Mouse (Mus musculus) cerebellum, adult 2 months (tissue): ENCODE data around the gene Abat. TPM values are rescaled to one million over a fixed set of nuclear protein-coding genes. Genes with fewer than 3 reads are reported as not detected.

Experiments used
- DNase-seq, 2 experiments: peaks; one replicate each; pipeline ENCODE4 v3.0.0; 2021
- H3K27ac ChIP-seq: fragments of 200-500 bp; 2 replicates; pipeline ENCODE4 v1.5.1; 2012; ENCODE audit warnings: low read length, control low read depth, inconsistent platforms; ENCODE audit not compliant: insufficient read depth
- H3K27me3 ChIP-seq: fragments of 200-500 bp; 2 replicates; pipeline ENCODE4 v1.6.1; 2012; ENCODE audit warnings: inconsistent platforms, mild to moderate bottlenecking, low read length, moderate library complexity; ENCODE audit not compliant: control insufficient read depth, insufficient read depth
- H3K4me1 ChIP-seq: fragments of 200-500 bp; 2 replicates; pipeline ENCODE4 v1.6.1; 2011; ENCODE audit warnings: low read length; ENCODE audit not compliant: control insufficient read depth, insufficient read depth
- H3K4me3 ChIP-seq: fragments of 200-500 bp; replicated peaks from 2 replicates; pipeline ENCODE3; 2011; ENCODE audit warnings: mild to moderate bottlenecking, low read depth, low read length, control low read depth; ENCODE audit not compliant: insufficient read depth
- CTCF ChIP-seq: fragments of 200-500 bp; IDR thresholded peaks from 2 replicates; pipeline ENCODE4 v1.5.1; 2011; ENCODE audit warnings: low read depth, mild to moderate bottlenecking, control low read depth, low read length, moderate library complexity, borderline replicate concordance; ENCODE audit not compliant: insufficient read depth
- POLR2A ChIP-seq: fragments of 200-500 bp; IDR thresholded peaks from 2 replicates; pipeline ENCODE4 v1.6.1; 2011; ENCODE audit warnings: low read length, control low read depth, borderline replicate concordance; ENCODE audit not compliant: insufficient read depth
- WGBS: fragments of 180-500 bp; shearing (Covaris S2); methylation state at CpG from one replicate; pipeline ENCODE4 v1.1.7; 2018; 5-methylcytosine and 5-hydroxymethylcytosine counted together
- polyA plus RNA-seq: library from polyadenylated mRNA; depleted of rRNA; stranded (reverse); fragments of >200 nt; gene quantifications from 2 replicates; pipeline ENCODE4 v1.2.3, GENCODE M21; 2012

Gene Abat
- polyA plus RNA-seq, 1 experiment: 248 TPM

- DNase-seq: no peak
- TF ChIP-seq POLR2A (no peak), CTCF (no peak)
- Histone ChIP-seq H3K4me3 (no peak overlapping the region), H3K4me1 (no peaks in the 10 kb centered on the region), H3K27me3 (no peaks in the 10 kb centered on the region), H3K27ac (no peak overlapping the region)
- 92% methylated on average over 2 of the region's 2 CpGs for WGBS
Measured at GRCm38 (mm10) chr16:8564836-8565235, 51.6 kb downstream of the Abat start.

GRCm38 (mm10) chr16:8565539-8565938 is 52.3 kb downstream of the Abat start:
- no peaks in the 10 kb centered on the region for H3K4me1 ChIP-seq
- no peaks in the 10 kb centered on the region for H3K27me3 ChIP-seq
- H3K4me3 ChIP-seq: no peak overlapping the region
- 87% methylated on average over 2 of the region's 2 CpGs for WGBS
- TF ChIP-seq CTCF: no peak
- no peak for TF ChIP-seq POLR2A
- no peak for DNase-seq
- no peak overlapping the region for H3K27ac ChIP-seq

DNA sequence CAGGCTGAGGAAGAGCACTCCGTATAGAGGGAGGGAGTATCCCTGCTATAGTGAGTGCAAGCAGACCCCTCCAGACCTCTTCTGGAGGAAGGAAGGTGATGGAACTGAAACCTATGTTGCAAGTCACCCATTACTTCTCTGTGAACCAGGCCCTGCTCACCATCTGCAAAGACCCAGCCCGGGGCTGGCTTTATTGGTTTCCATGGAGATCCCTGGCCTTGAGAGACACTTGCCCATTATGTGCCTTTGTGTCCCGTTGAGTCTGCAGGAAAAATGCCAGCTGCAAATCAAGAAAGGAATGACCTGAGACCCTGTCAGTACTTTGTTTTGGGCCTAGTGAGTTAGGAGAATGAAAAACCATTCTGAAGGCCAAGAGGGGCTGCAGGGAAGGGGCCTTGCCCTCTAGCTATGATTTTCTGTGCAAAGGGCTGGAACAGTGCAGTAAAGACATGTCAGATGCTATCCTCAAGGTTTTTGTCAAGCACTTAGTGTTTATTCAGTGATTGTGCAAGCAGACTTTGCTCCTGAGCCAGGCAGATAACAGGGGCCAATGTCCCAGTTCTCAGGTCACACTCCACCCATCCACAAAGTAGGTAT is 53.0 kb downstream of the Abat start:
- WGBS: 15% methylated on average over 3 of the region's 3 CpGs
- Histone ChIP-seq H3K4me1 (no peaks in the 10 kb centered on the region), H3K4me3 (no peak overlapping the region), H3K27me3 (no peaks in the 10 kb centered on the region), H3K27ac (no peak overlapping the region)
- peak in 1 of 2 experiments; percentile 8 for DNase-seq
- TF ChIP-seq POLR2A (no peak), CTCF (no peak)

DNA sequence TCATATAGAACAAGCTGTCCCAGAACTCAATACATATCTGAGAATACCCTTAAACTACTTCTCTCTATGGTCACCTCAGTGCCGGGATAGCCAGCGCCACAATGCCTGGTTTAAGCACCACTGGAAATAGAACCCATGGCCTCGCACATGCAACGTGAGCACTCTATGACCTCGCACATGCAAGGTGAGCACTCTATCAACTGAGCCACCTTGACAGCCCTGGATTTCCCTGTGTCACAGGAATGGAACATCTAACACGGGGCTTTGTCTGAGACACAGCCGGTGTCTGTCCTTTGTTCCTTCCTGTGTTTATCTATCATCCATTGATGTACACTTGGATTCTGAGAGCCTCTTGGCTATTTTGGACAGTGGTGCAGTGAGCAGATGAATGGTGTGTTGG is 55.7 kb downstream of the Abat start:
- no peak for DNase-seq
- no peak overlapping the region for H3K4me3 ChIP-seq
- H3K4me1 ChIP-seq: no peaks in the 10 kb centered on the region
- WGBS: 94% methylated on average over 7 of the region's 7 CpGs
- TF ChIP-seq CTCF (no peak), POLR2A (no peak)
- no peak overlapping the region for H3K27ac ChIP-seq
- H3K27me3 ChIP-seq: no peaks in the 10 kb centered on the region

DNA sequence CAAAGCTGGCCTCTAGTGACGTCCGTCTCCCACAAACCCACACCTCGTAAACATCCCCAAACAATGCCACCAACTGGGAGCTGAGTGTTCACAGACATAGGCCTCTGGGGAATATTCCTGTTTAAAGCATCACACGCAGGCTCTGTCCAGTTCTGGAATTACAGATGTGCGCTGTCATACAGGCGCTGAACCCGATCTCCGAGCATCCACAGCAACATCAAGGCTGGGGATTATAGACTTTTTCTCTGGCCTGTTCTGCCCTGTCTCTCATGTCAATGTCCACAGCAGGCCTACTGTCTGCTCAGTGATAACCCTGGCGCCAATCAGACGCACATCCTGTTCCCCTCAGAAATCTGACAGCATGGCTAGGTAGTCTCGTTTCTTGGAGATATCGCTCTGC is 57.1 kb downstream of the Abat start:
- WGBS: 92% methylated on average over 12 of the region's 12 CpGs

DNA sequence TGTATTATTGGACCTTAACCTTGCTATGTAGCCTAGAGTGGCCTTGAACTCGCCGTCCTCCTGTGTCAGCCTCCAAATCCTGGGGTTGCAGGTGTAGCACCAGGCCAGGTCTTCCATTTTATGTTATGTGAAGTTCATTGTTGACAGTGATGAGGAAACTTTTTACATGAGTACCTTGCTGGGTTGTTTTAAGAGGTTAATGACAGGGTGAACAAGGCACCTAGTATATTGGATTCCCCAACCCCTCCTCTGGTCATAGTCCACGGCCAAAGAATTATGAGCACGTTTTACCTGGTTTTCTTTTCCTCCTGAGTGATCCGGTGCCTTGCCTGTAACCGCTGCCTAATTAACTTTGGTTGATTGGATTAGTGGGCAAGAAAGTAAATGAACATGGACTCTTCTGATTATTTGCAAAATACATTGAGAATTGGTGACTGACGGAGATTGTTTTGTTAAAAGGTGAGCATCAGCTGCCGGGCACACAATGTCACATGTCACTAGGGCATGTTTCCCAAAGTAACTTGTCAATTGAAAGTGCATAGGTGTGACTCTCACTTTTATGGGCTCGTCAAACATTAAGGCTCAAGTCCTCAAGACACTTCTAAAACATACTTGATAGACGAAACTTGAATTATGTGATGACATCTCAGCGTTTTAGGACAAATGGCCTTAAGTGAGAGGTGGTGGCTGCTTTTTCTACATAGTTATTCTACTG is 57.8 kb downstream of the Abat start:
- no peak overlapping the region for H3K27ac ChIP-seq
- DNase-seq: no peak
- no peaks in the 10 kb centered on the region for H3K27me3 ChIP-seq
- H3K4me3 ChIP-seq: no peak overlapping the region
- no peaks in the 10 kb centered on the region for H3K4me1 ChIP-seq
- WGBS: 89% methylated on average over 11 of the region's 11 CpGs
- TF ChIP-seq POLR2A: no peak
- no peak for TF ChIP-seq CTCF

More for the DNA sequence above, 57.1 kb downstream of the Abat start:
- Histone ChIP-seq H3K27me3 (no peaks in the 10 kb centered on the region), H3K4me3 (no peak overlapping the region), H3K4me1 (no peaks in the 10 kb centered on the region), H3K27ac (no peak overlapping the region)
- DNase-seq: no peak
- no peak for TF ChIP-seq POLR2A
- TF ChIP-seq CTCF: no peak

GRCm38 (mm10) chr16:8573041-8573440 is 59.8 kb downstream of the Abat start:
- no peak for TF ChIP-seq POLR2A
- no peak for TF ChIP-seq CTCF
- WGBS: 73% methylated on average over 4 of the region's 4 CpGs
- Histone ChIP-seq H3K4me3 (no peak overlapping the region), H3K27me3 (no peaks in the 10 kb centered on the region), H3K4me1 (no peaks in the 10 kb centered on the region), H3K27ac (no peak overlapping the region)
- no peak for DNase-seq

DNA sequence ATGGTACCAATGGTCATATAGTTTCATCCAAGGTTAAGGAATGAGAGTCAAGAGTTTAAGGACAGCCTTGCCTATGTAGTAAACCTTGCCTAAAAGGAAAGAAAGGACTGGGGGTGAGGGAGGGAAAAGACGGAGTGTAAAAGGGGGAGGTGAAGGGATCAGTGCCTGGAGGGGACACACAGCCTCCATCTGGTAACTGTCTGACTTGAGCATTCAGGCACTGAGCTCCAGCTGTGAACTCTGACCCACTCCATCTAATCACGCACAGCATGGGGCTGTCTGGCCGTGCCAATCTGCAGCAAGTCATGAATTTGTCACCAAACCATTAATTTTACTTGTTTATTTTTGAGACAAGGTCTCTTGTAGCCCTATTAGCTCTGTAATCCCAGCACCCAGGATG is 60.5 kb downstream of the Abat start:
- WGBS: 18% methylated on average over 3 of the region's 3 CpGs
- DNase-seq: no peak
- Histone ChIP-seq H3K27me3 (no peaks in the 10 kb centered on the region), H3K27ac (no peak overlapping the region), H3K4me1 (no peaks in the 10 kb centered on the region), H3K4me3 (no peak overlapping the region)
- TF ChIP-seq CTCF: no peak
- TF ChIP-seq POLR2A: no peak
